Mouse (Mus musculus) testis, adult 2 months (tissue): ENCODE data around the gene Cpne2. TPM values are rescaled to one million over a fixed set of nuclear protein-coding genes. Genes with fewer than 3 reads are reported as not detected.

Experiments used
- H3K27ac ChIP-seq: fragments of 200-500 bp; 2 replicates; pipeline ENCODE4 v1.5.1; 2012; ENCODE audit warnings: low read depth, low read length; ENCODE audit not compliant: control insufficient read depth, insufficient read depth
- H3K27me3 ChIP-seq: fragments of 200-500 bp; 2 replicates; pipeline ENCODE4 v1.6.1; 2012; ENCODE audit warnings: mild to moderate bottlenecking, low read length, moderate library complexity; ENCODE audit not compliant: control insufficient read depth, insufficient read depth
- H3K36me3 ChIP-seq: fragments of 200-500 bp; 2 replicates; pipeline ENCODE4 v1.6.1; 2012; ENCODE audit warnings: mild to moderate bottlenecking, low read length; ENCODE audit not compliant: control insufficient read depth, insufficient read depth
- H3K4me1 ChIP-seq: fragments of 200-500 bp; 2 replicates; pipeline ENCODE4 v1.6.1; 2012; ENCODE audit warnings: low read length; ENCODE audit not compliant: control insufficient read depth, insufficient read depth
- H3K4me3 ChIP-seq: fragments of 200-500 bp; 2 replicates; pipeline ENCODE4 v1.5.1; 2012; ENCODE audit warnings: low read depth, mild to moderate bottlenecking, low read length, moderate library complexity, mixed read lengths; ENCODE audit not compliant: control insufficient read depth
- CTCF ChIP-seq: fragments of 200-500 bp; IDR thresholded peaks from 2 replicates; pipeline ENCODE4 v1.5.1; 2012; ENCODE audit warnings: low read depth, mild to moderate bottlenecking, inconsistent platforms, low read length, moderate library complexity; ENCODE audit not compliant: control insufficient read depth, insufficient read depth, insufficient replicate concordance
- POLR2A ChIP-seq: fragments of 200-500 bp; IDR thresholded peaks from 2 replicates; pipeline ENCODE4 v1.6.1; 2012; ENCODE audit warnings: low read depth, mild to moderate bottlenecking, inconsistent platforms, low read length, moderate library complexity; ENCODE audit not compliant: control insufficient read depth
- polyA plus RNA-seq: library from polyadenylated mRNA; depleted of rRNA; stranded (reverse); fragments of >200 nt; gene quantifications from 2 replicates; pipeline ENCODE4 v1.2.3, GENCODE M21; 2012

Gene Cpne2
- polyA plus RNA-seq, 1 experiment, result 3.1 TPM

- no peak overlapping the region for H3K4me3 ChIP-seq
- TF ChIP-seq POLR2A, result no peak
- TF ChIP-seq CTCF, result no peak
- H3K27me3 ChIP-seq, result no peaks in the 10 kb centered on the region
These were observed 17.2 kb upstream of the Cpne2 start for GRCm38 (mm10) chr8:94515430-94516208.

GRCm38 (mm10) chr8:94516209-94516593 is 16.6 kb upstream of the Cpne2 start:
- TF ChIP-seq CTCF, result no peak
- TF ChIP-seq POLR2A, result no peak
- Histone ChIP-seq H3K27ac (no peak overlapping the region), H3K4me3 (no peak overlapping the region), H3K36me3 (no peaks in the 10 kb centered on the region), H3K4me1 (no peaks in the 10 kb centered on the region), H3K27me3 (no peaks in the 10 kb centered on the region)

More at GRCm38 (mm10) chr8:94515430-94516208, 17.2 kb upstream of the Cpne2 start:
- Histone ChIP-seq H3K36me3 (no peaks in the 10 kb centered on the region), H3K27ac (no peak overlapping the region), H3K4me1 (no peaks in the 10 kb centered on the region)

- no peak overlapping the region for H3K4me3 ChIP-seq
- H3K27ac ChIP-seq, result no peak overlapping the region
- TF ChIP-seq CTCF, result no peak
- no peak for TF ChIP-seq POLR2A
- H3K36me3 ChIP-seq, result no peaks in the 10 kb centered on the region
- H3K4me1 ChIP-seq, result no peaks in the 10 kb centered on the region
- H3K27me3 ChIP-seq, result no peaks in the 10 kb centered on the region
These were observed 16.0 kb upstream of the Cpne2 start for GRCm38 (mm10) chr8:94516766-94517165.

GRCm38 (mm10) chr8:94518331-94518730 is 14.5 kb upstream of the Cpne2 start:
- TF ChIP-seq POLR2A (no peak), CTCF (no peak)
- Histone ChIP-seq H3K4me3 (no peak overlapping the region), H3K27ac (no peak overlapping the region), H3K4me1 (no peaks in the 10 kb centered on the region), H3K36me3 (no peaks in the 10 kb centered on the region), H3K27me3 (no peaks in the 10 kb centered on the region)

- Histone ChIP-seq H3K4me1 (no peaks in the 10 kb centered on the region), H3K4me3 (no peak overlapping the region), H3K27ac (no peak overlapping the region), H3K36me3 (no peaks in the 10 kb centered on the region), H3K27me3 (no peaks in the 10 kb centered on the region)
- TF ChIP-seq POLR2A (no peak), CTCF (no peak)
These were observed 13.8 kb upstream of the Cpne2 start for GRCm38 (mm10) chr8:94519021-94519420.

- H3K4me3 ChIP-seq, result no peak overlapping the region
- H3K27me3 ChIP-seq, result no peaks in the 10 kb centered on the region
- no peak overlapping the region for H3K27ac ChIP-seq
- TF ChIP-seq CTCF (no peak), POLR2A (no peak)
- no peaks in the 10 kb centered on the region for H3K4me1 ChIP-seq
- no peaks in the 10 kb centered on the region for H3K36me3 ChIP-seq
These were observed 11.3 kb upstream of the Cpne2 start for GRCm38 (mm10) chr8:94521481-94521880.

- no peaks in the 10 kb centered on the region for H3K4me1 ChIP-seq
- TF ChIP-seq CTCF (no peak), POLR2A (no peak)
- no peak overlapping the region for H3K27ac ChIP-seq
- no peaks in the 10 kb centered on the region for H3K27me3 ChIP-seq
- H3K36me3 ChIP-seq, result no peaks in the 10 kb centered on the region
- H3K4me3 ChIP-seq, result no peak overlapping the region
These were observed 10.3 kb upstream of the Cpne2 start for GRCm38 (mm10) chr8:94522482-94522881.

GRCm38 (mm10) chr8:94524554-94524953 is 8.2 kb upstream of the Cpne2 start:
- TF ChIP-seq POLR2A (no peak), CTCF (no peak)
- no peaks in the 10 kb centered on the region for H3K27me3 ChIP-seq
- H3K4me3 ChIP-seq, result no peak overlapping the region
- no peak overlapping the region for H3K27ac ChIP-seq
- H3K36me3 ChIP-seq, result no peaks in the 10 kb centered on the region
- no peaks in the 10 kb centered on the region for H3K4me1 ChIP-seq
